Mouse (Mus musculus) liver, embryonic 13.5 days (tissue): ENCODE measurements around the gene Gse1. TPM values are rescaled to one million over a fixed set of nuclear protein-coding genes. Genes with fewer than 3 reads are reported as not detected.
A peak's percentile ranks its signal among the peaks of the same experiment; 100 is the strongest.

Experiments
- ATAC-seq: fragments of 200-750 bp; cut with Nextera tagmentation; 2 replicates; pipeline ENCODE4 v1.8.0; 2017; ENCODE audit warnings: low read depth, mild to moderate bottlenecking, moderate number of reproducible peaks, moderate library complexity
- DNase-seq: peaks from one replicate; pipeline ENCODE4 v3.0.0; 2022
- H3K27ac ChIP-seq: fragments of 300-500 bp; sonication (generic); 2 replicates; pipeline ENCODE4 v1.5.1; 2015; ENCODE audit warnings: moderate library complexity, mild to moderate bottlenecking, inconsistent platforms
- H3K27me3 ChIP-seq: fragments of 300-500 bp; sonication (generic); 2 replicates; pipeline ENCODE4 v1.6.1; 2015; ENCODE audit warnings: mild to moderate bottlenecking, inconsistent platforms
- H3K36me3 ChIP-seq: fragments of 300-500 bp; sonication (generic); 2 replicates; pipeline ENCODE4 v1.6.1; 2015; ENCODE audit warnings: mild to moderate bottlenecking, inconsistent platforms
- H3K4me1 ChIP-seq: fragments of 300-500 bp; sonication (generic); replicated peaks from 2 replicates; pipeline ENCODE4 v1.6.1; 2015; ENCODE audit warnings: inconsistent platforms
- H3K4me2 ChIP-seq: fragments of 300-500 bp; sonication (generic); 2 replicates; pipeline ENCODE4 v1.6.1; 2015; ENCODE audit warnings: inconsistent platforms, mild to moderate bottlenecking, moderate library complexity
- H3K4me3 ChIP-seq: fragments of 300-500 bp; sonication (generic); replicated peaks from 2 replicates; pipeline ENCODE4 v1.5.1; 2015; ENCODE audit warnings: mild to moderate bottlenecking, inconsistent platforms
- H3K9ac ChIP-seq: fragments of 300-500 bp; sonication (generic); 2 replicates; pipeline ENCODE4 v1.6.1; 2015; ENCODE audit warnings: mild to moderate bottlenecking, inconsistent platforms
- H3K9me3 ChIP-seq: fragments of 300-500 bp; sonication (generic); replicated peaks from 2 replicates; pipeline ENCODE4 v1.6.1; 2016; ENCODE audit warnings: inconsistent platforms
- WGBS: fragments of 180-500 bp; shearing (Covaris S2); methylation state at CpG from one replicate; pipeline ENCODE4 v1.1.7; 2015; ENCODE audit not compliant: insufficient replicate concordance; 5-methylcytosine and 5-hydroxymethylcytosine counted together
- polyA plus RNA-seq: library from polyadenylated mRNA; unstranded; fragments of >200 nt; fragmentation: Nextera tagmentation; extraction: Ambion mirVana; gene quantifications from 2 replicates; pipeline ENCODE4 v1.2.1, GENCODE M21; 2015

Gene Gse1
- polyA plus RNA-seq, 1 experiment from 2014 or later = 8.3 TPM

DNA sequence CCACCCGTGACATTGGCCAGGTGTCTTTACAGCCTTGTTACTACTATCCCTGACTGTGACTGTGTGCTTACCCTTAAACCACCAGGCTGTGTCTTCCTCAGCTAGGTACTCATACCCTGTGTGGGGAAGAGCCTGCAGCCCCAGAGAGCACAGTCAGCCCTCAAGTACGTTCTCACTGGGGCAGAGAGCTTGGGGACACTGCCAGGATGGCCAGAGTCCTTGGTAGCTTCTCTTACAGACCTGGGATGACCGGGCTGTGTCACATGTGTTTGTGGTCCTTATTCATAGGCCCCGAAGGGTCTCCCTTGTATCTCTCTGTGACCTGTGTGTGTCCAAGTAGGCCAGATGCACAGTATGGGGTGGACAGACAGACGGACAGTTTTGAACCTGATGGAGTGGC, 32.4 kb downstream of the Gse1 start:
- Histone ChIP-seq H3K4me1 (peaks cover 12% of the 10 kb centered on the region), H3K4me2 (no peak overlapping the region), H3K27me3 (peaks cover 38% of the 10 kb centered on the region)

DNA sequence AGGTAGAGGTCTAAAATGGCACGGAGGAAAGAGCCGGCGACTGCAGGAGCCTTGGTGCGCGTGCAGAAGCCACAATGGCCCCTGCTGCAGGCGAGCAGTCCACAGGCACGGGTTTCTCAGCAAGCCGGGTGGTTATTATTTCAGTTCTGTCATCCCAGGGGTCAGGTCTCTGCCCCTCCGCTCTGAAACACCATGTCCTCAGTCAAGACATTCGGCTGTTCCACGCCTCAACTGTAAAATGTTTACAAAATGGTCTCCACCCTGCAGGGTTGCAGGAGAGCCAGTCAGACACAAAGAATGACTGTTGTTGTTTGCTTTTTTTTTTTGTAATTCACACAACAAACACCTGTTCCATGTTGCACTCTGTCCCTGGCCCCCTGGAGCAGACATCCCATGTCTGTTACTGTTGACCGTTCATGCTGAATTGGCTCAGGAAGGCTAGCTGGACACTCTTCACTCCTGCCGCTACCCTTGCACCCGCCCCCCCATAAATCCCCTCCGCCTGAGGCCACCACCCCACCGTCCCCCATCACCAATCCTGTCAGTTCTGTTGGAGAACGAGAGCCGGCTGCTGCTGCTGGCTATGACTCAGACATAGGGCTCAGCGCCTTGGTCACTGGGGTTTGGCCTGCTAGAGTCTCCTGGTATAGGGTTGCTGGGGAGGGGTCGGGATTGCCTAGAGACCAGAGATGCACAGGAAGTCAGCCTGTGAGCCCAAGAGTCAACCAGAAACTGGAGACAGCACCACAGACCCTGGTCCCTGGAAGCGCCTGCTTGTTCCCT, 33.3 kb downstream of the Gse1 start:
- no peak overlapping the region for H3K9ac ChIP-seq
- peaks cover 38% of the 10 kb centered on the region for H3K27me3 ChIP-seq
- 41% methylated on average over 21 of the region's 21 CpGs for WGBS
- H3K4me1 ChIP-seq = peaks cover 13% of the 10 kb centered on the region
- no peak overlapping the region for H3K27ac ChIP-seq
- no peak overlapping the region for H3K4me2 ChIP-seq
- no peak overlapping the region for H3K4me3 ChIP-seq
- ATAC-seq (no peak), DNase-seq (no peak)
- H3K9me3 ChIP-seq = no peaks in the 10 kb centered on the region
- no peaks in the 10 kb centered on the region for H3K36me3 ChIP-seq

More for the DNA sequence above, 32.4 kb downstream of the Gse1 start:
- Histone ChIP-seq H3K4me3 (no peak overlapping the region), H3K27ac (no peak overlapping the region), H3K36me3 (no peaks in the 10 kb centered on the region), H3K9ac (no peak overlapping the region), H3K9me3 (no peaks in the 10 kb centered on the region)
- DNase-seq = no peak
- 51% methylated on average over 5 of the region's 5 CpGs for WGBS
- ATAC-seq = no peak

DNA sequence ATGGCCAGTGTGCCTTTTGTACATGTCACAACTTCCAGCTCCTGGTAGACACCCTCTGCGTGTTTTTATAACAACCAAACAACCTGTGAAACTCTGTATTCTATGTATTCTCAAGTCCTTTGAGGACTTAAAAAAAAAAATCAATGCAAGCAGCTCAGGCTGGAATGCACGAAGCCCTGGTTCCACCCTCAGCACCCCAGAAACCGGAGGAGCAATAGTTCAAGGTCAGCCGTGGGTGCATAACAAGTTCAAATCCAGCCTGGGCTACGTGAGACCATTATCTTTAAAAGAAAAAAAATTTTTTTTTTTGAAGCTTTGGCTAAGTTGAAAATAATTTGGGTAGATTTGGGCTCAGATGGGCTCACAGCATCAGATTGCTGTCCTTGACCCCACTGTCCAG, 35.6 kb downstream of the Gse1 start:
- peaks cover 21% of the 10 kb centered on the region for H3K4me1 ChIP-seq
- no peak overlapping the region for H3K27ac ChIP-seq

DNA sequence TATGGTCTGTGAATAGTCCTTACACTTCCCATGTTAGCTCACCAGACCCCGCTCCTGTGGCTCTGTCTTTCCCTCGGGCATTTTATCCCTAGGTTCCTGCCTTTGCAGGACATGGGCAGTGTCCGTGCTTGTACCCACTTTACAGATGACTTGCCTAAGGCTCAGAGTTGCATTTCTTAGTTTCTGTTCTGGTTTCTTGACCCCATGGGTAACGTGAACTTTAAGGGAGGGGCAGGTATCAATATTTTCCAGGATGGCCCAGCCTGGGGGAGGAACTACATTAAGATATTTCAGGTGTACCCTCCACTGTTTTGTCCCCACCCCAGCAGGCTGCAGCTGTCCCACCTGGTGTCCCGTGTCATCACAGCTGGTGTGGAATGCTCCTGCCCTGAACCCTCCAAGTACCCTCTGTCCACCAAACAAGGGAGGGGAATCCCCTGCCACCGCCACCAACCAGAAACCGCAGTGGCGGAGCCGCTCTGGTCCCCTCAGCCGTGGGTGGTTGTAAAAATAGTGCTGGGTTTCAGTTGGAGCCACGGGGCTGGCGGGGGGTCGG, 36.2 kb downstream of the Gse1 start:
- ATAC-seq (no peak), DNase-seq (no peak)
- H3K27ac ChIP-seq = no peak overlapping the region

More for the DNA sequence above, 35.6 kb downstream of the Gse1 start:
- Histone ChIP-seq H3K27me3 (peaks cover 48% of the 10 kb centered on the region), H3K4me3 (no peak overlapping the region), H3K36me3 (no peaks in the 10 kb centered on the region), H3K4me2 (no peak overlapping the region), H3K9me3 (no peaks in the 10 kb centered on the region), H3K9ac (no peak overlapping the region)
- 66% methylated on average over 5 of the region's 5 CpGs for WGBS
- ATAC-seq (no peak), DNase-seq (no peak)

DNA sequence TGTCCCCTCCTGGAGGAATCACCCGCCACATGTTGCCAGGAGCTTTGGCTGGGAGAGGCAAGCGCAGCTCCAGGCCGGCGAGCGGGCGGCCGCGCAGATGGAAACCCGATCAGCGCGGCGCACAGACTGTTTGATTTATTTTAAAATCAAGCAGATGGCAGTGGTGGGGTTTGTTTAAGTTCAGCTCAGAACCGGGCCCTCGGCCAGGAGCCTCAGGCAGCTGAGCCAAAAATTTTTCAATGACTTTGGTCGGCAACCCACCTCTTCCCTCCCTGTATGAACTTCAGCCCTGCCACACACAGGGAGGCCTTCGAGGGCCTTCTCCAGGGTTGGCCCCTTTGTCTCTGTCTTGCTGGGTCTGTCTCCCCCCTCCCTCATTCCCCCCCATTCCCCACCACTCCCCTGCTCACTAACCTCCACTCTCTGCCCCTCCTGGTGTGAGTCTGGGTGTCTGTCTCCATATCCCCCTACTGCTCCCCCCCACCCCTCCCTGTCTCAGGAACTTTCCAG, 36.7 kb downstream of the Gse1 start:
- DNase-seq = no peak
- no peak for ATAC-seq
- peaks cover 24% of the 10 kb centered on the region for H3K4me1 ChIP-seq
- H3K36me3 ChIP-seq = no peaks in the 10 kb centered on the region
- H3K4me3 ChIP-seq = 0 out of 2 replicates have a peak overlapping the region, but pooled peaks have one; percentile 10
- H3K9ac ChIP-seq = no peak overlapping the region
- WGBS = 33% methylated on average over 16 of the region's 16 CpGs
- peaks cover 54% of the 10 kb centered on the region for H3K27me3 ChIP-seq
- H3K4me2 ChIP-seq = peak overlapping the region; percentile 45
- H3K9me3 ChIP-seq = no peaks in the 10 kb centered on the region
- H3K27ac ChIP-seq = no peak overlapping the region

More for the DNA sequence above, 36.2 kb downstream of the Gse1 start:
- peaks cover 24% of the 10 kb centered on the region for H3K4me1 ChIP-seq
- no peak overlapping the region for H3K9ac ChIP-seq
- no peaks in the 10 kb centered on the region for H3K36me3 ChIP-seq
- H3K4me2 ChIP-seq = peak overlapping the region; percentile 45
- 33% methylated on average over 13 of the region's 13 CpGs for WGBS
- H3K4me3 ChIP-seq = 0 out of 2 replicates have a peak overlapping the region, but pooled peaks have one; percentile 10
- peaks cover 48% of the 10 kb centered on the region for H3K27me3 ChIP-seq
- no peaks in the 10 kb centered on the region for H3K9me3 ChIP-seq

DNA sequence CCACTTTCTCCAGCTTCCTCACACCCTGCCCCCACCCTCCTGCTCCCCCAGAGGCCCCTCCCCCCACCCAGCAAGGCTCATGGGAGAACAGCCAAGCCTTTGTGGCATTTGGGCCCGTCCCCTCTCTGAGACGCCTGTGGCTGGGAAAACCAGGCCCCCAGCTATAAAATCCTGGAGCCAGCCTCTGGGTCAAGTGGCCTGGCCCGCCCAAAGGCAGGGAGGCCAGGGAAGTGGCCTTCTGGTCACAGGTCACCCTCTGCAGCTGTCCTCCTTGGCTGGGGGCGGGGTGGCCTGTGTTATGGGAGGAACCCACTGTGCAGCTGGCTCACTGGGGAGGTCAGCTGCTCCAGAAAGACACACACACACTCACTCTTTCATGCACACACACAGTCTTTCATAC, 37.2 kb downstream of the Gse1 start:
- H3K4me3 ChIP-seq = no peak overlapping the region

DNA sequence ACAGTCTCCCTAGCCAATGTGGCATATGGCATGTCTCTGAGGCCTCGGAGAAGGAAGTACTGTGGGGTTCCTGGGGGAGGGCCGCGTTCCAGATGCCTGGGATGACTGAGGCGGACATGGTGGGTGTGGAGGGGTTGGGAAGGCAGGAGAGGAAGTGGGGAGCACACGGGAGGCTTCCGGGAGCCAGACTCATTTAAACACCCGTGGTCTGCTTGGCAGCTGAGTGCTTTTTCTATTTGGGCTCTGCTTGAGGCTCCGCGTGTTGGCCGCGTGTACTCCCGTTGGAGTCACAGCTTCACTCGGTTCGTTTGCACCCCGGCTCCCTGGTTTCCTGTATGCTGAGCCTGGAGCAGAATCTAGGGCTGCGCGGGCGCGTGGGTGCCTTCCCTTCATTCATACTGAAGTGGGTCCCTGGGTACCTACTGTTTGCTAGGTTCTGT, 40.3 kb downstream of the Gse1 start:
- no peak for ATAC-seq
- H3K9ac ChIP-seq = no peak overlapping the region
- DNase-seq = no peak
- 47% methylated on average over 19 of the region's 19 CpGs for WGBS
- peaks cover 24% of the 10 kb centered on the region for H3K4me1 ChIP-seq
- H3K4me2 ChIP-seq = no peak overlapping the region
- H3K27ac ChIP-seq = no peak overlapping the region
- peaks cover 57% of the 10 kb centered on the region for H3K27me3 ChIP-seq
- no peaks in the 10 kb centered on the region for H3K9me3 ChIP-seq
- no peaks in the 10 kb centered on the region for H3K36me3 ChIP-seq
- no peak overlapping the region for H3K4me3 ChIP-seq

More for the DNA sequence above, 37.2 kb downstream of the Gse1 start:
- no peak overlapping the region for H3K27ac ChIP-seq
- WGBS = 31% methylated on average over 4 of the region's 4 CpGs
- no peaks in the 10 kb centered on the region for H3K36me3 ChIP-seq
- H3K4me2 ChIP-seq = no peak overlapping the region
- H3K9ac ChIP-seq = no peak overlapping the region
- H3K27me3 ChIP-seq = peaks cover 58% of the 10 kb centered on the region
- DNase-seq = no peak
- peaks cover 24% of the 10 kb centered on the region for H3K4me1 ChIP-seq
- H3K9me3 ChIP-seq = no peaks in the 10 kb centered on the region
- ATAC-seq = peak; percentile 37; the same call in 1 of the 2 replicates

DNA sequence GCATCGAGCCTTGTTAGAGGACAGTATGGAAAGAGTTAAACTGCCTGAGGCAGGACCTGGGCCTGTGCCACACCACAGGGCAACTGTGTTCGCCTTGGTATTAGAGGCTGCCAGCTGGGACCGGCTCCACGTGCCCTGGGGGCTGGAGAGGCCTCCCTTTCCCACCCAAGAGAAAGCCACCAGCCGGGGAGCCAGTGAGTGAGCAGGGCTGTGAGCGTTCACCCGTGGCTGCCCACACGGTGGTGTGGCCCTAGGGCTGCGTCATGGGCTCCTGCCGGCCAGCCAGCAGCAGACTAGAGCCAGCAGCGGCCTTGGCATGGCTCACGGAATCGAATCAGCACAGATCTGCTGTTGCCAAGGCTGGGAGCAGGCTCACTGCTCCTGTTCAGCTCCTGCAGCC, 42.2 kb downstream of the Gse1 start:
- DNase-seq (no peak), ATAC-seq (no peak)
- Histone ChIP-seq H3K4me3 (no peak overlapping the region), H3K4me2 (no peak overlapping the region), H3K27me3 (peaks cover 44% of the 10 kb centered on the region), H3K36me3 (no peaks in the 10 kb centered on the region), H3K9ac (no peak overlapping the region), H3K27ac (no peak overlapping the region), H3K4me1 (peaks cover 20% of the 10 kb centered on the region), H3K9me3 (no peaks in the 10 kb centered on the region)
- WGBS = 66% methylated on average over 13 of the region's 13 CpGs

DNA sequence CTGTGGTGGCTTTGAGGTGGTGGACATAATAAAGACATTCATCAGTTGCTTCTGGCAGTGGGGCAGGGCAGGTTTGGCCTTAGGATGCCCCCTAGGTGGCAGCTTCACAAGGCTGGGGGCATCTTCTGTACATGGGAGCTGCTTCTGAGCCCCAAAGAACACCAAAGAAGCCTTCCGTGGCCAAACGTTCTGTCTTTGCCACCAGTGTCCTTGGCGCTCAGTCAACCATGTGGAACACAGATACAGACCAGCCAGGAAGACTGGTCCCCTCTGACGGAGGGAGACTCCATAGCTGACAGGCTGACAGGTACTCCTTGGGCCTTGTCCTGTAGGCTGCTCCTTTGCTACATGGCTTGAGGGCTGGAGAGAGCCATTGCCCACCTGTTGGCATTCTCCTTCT, 45.2 kb downstream of the Gse1 start:
- Histone ChIP-seq H3K27me3 (peaks cover 49% of the 10 kb centered on the region), H3K4me1 (peaks cover 41% of the 10 kb centered on the region), H3K9ac (no peak overlapping the region), H3K4me3 (no peak overlapping the region), H3K9me3 (no peaks in the 10 kb centered on the region), H3K27ac (no peak overlapping the region), H3K4me2 (no peak overlapping the region), H3K36me3 (no peaks in the 10 kb centered on the region)
- WGBS = 74% methylated on average over 4 of the region's 4 CpGs
- DNase-seq (no peak), ATAC-seq (no peak)

DNA sequence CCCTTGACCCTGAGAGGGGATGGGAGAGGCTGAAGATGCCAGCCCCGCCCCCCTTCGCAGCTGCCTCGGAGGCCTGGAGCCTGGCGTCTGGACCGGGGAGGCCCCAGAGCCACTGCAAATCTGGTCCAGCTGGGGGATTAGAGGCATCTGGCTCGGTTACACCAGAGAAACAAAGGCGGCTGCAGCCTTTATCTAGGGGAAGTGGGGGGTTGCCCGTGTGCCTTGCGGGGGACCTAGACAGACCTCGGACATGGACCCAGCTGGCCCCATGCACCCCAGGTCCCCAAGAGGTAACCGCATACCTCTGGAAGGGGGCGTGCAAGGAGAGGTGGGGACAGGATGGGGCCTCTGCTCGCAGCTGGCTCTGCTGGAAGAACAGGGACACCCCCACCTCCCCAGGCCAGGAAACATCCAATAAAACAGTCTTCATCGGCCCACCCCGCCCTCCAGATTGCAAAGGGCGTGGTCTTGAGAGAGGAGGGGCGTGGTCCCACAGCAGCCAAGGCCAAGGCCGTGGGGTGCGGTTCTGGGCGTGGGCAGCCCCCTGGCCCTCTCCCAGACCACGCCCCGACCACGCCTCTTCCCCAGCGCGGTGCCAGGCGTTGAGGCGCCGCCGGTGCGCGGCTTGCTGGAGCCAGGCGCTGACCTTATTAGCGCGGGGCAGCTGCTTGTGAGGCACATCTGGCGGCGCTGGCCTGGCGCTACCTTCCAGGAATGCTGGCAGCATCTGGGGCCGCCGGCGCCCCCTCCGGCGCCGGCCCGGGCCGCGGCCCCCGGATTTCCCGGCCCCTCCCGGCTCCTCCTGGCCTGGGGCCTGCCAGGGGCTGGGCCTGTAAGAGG, 48.0 kb downstream of the Gse1 start:
- Histone ChIP-seq H3K36me3 (no peaks in the 10 kb centered on the region), H3K27me3 (peaks cover 48% of the 10 kb centered on the region), H3K4me2 (peak overlapping the region; percentile 91), H3K9me3 (no peaks in the 10 kb centered on the region), H3K4me1 (peaks cover 39% of the 10 kb centered on the region), H3K4me3 (peak overlapping the region; percentile 58), H3K27ac (peak overlapping the region; percentile 69), H3K9ac (peak overlapping the region; percentile 71)
- peak; percentile 90 for ATAC-seq
- DNase-seq = peak; percentile 89
- WGBS = 1% methylated on average over 49 of the region's 49 CpGs

DNA sequence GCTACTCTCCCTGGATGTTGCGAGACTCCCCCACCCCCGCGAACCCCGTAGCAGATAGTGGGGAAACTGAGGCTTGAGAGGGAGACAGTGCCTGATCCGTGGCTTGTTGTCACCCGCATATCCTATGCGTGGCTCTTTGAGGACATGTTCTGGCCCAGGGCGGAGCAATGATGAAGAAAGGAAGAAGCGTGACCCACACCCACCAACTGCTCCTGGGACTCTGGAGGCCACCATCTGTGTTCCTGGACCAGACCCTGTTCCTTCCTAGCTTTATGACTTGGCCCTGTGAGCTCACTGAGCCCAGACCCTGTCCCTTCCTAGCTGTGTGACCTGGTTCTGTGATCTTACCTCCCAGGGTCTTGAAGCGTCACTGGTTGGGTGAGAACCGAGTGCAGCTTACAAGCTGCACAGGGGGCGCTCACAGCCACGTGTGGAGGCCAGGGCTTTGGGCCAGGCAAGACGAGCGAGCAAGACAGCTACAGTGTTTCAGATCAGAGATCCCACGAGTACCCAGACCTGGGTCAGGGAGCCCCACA, 48.7 kb downstream of the Gse1 start:
- 6% methylated on average over 16 of the region's 16 CpGs for WGBS
- Histone ChIP-seq H3K27me3 (peaks cover 44% of the 10 kb centered on the region), H3K27ac (peak overlapping the region; percentile 69), H3K4me1 (peaks cover 43% of the 10 kb centered on the region), H3K9ac (peak overlapping the region; percentile 71), H3K36me3 (no peaks in the 10 kb centered on the region), H3K9me3 (no peaks in the 10 kb centered on the region), H3K4me3 (peak overlapping the region; percentile 58), H3K4me2 (peak overlapping the region; percentile 91)
- ATAC-seq = peak; percentile 10; the same call in 1 of the 2 replicates
- DNase-seq = no peak
